Mouse (Mus musculus) hematopoietic stem cell, adult 5-6 weeks (primary cell): ENCODE results near the gene Egflam. TPM values are rescaled to one million over a fixed set of nuclear protein-coding genes. Genes with fewer than 3 reads are reported as not detected.

Experiments
- ATAC-seq, 2 experiments: fragments of 125-278 bp in 1 of 2; replicated peaks in 1 of 2; 2 replicates each; pipeline ENCODE4 v1.8.0; 2016 to 2017; ENCODE audit warnings: inconsistent platforms in 2 of 2, mild to moderate bottlenecking in 2 of 2, moderate number of reproducible peaks in 2 of 2, low read depth in 1 of 2, moderate TSS enrichment in 1 of 2; ENCODE audit not compliant: low FRiP score in 2 of 2, poor library complexity in 2 of 2, severe bottlenecking in 2 of 2, insufficient read depth in 1 of 2, low TSS enrichment in 1 of 2
- total RNA-seq: library from RNA; stranded (forward); fragments of 172-1452, 232-1000 nt; gene quantifications from 2 replicates; pipeline ENCODE4 v1.2.3, GENCODE M21; 2017

The Egflam gene
- total RNA-seq, 1 experiment from 2014 or later: not detected

GRCm38 (mm10) chr15:7201421-7202380 lies 196.5 kb downstream of the Egflam start:
- no peak for ATAC-seq

- ATAC-seq: no peak
These were observed 197.9 kb downstream of the Egflam start for GRCm38 (mm10) chr15:7200286-7200685.

- no peak for ATAC-seq
These were observed 199.4 kb downstream of the Egflam start for GRCm38 (mm10) chr15:7198816-7199215.

GRCm38 (mm10) chr15:7197652-7198445 lies 200.3 kb downstream of the Egflam start:
- ATAC-seq: no peak

- ATAC-seq: no peak
These were observed 203.4 kb downstream of the Egflam start for GRCm38 (mm10) chr15:7194748-7195221.

- ATAC-seq: no peak
These were observed 204.0 kb downstream of the Egflam start for GRCm38 (mm10) chr15:7194147-7194720.

- ATAC-seq: no peak
These were observed 205.6 kb downstream of the Egflam start for GRCm38 (mm10) chr15:7192582-7192981.

- no peak for ATAC-seq
These were observed 207.1 kb downstream of the Egflam start for GRCm38 (mm10) chr15:7191074-7191473.

- no peak for ATAC-seq
These were observed 208.3 kb downstream of the Egflam start for GRCm38 (mm10) chr15:7189678-7190454.

- no peak for ATAC-seq
These were observed 210.5 kb downstream of the Egflam start for GRCm38 (mm10) chr15:7187682-7188081.

GRCm38 (mm10) chr15:7180576-7180975 lies 217.6 kb downstream of the Egflam start:
- ATAC-seq: no peak

- ATAC-seq: no peak
These were observed 224.4 kb downstream of the Egflam start for GRCm38 (mm10) chr15:7173776-7174175.

- ATAC-seq: no peak
These were observed 224.8 kb downstream of the Egflam start for GRCm38 (mm10) chr15:7173346-7173745.

- no peak for ATAC-seq
These were observed 225.3 kb downstream of the Egflam start for GRCm38 (mm10) chr15:7172875-7173274.

- no peak for ATAC-seq
These were observed 230.2 kb downstream of the Egflam start for GRCm38 (mm10) chr15:7167906-7168532.

GRCm38 (mm10) chr15:7167238-7167905 lies 230.8 kb downstream of the Egflam start:
- no peak for ATAC-seq
